Mouse (Mus musculus) layer of hippocampus, adult 9-10 months (tissue): Measurements from ENCODE around the gene 1700011L22Rik.

Source experiments
- DNase-seq: peaks from one replicate; pipeline ENCODE4 v3.0.0; 2022; ENCODE audit warnings: low spot score

1700011L22Rik gene

GRCm38 (mm10) chr8:79239320-79239719 lies 9.1 kb downstream of the 1700011L22Rik start:
- no peak for DNase-seq

DNA sequence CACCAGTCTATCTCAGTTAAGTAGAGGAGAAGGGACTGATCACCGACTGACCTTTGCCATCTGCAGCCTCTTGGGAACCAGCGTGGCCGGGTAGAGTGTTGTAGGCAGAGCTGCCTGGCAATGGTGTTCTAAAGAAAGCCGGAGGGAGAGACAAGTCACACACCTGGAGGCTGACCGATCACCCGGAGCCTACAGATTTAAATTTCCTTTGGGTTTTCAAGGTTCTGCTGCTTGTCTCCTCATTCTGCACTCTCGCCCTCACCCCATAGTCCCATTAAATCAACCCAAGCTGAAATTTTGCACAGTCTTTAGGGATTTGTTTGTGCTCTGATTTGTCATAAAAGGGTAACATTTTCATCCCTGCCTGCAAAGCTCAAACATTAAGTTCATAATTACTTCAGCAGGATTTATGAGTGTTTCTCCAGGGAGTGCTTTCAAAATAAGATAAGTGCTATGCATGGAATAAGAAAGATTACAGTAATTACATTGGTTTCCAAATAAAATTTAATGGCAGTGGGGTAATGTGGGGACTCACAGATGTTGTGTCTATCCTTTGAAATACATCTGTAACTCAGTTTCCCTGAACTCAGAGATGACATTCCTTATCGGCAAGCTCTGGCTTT lies 19.0 kb downstream of the 1700011L22Rik start:
- no peak for DNase-seq

- DNase-seq, result no peak
Measured at GRCm38 (mm10) chr8:79227916-79228315, 20.5 kb downstream of the 1700011L22Rik start.

DNA sequence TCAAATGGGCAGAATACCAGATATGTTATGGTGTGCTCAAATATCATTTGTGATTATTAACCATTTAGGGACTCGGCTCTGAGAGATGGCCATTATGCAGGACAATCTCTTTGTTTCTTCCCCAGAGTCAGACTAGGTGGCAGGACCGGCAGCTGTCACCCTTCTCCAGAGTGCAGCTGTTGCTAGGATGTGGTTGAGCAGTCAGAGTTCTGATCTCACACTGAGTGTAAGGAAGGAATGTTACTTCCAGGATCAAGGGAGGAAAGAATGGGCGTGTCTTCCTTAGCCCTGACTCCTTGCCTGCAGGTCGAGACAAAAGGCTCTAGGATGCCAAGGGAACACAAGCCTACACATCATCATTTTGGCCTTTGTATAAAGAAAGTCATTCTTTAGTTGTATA lies 21.2 kb downstream of the 1700011L22Rik start:
- no peak for DNase-seq

GRCm38 (mm10) chr8:79226046-79226445 lies 22.3 kb downstream of the 1700011L22Rik start:
- DNase-seq, result no peak

GRCm38 (mm10) chr8:79225586-79225985 lies 22.8 kb downstream of the 1700011L22Rik start:
- peak; percentile 30 for DNase-seq

- no peak for DNase-seq
Measured at GRCm38 (mm10) chr8:79224363-79224762, 24.0 kb downstream of the 1700011L22Rik start.

DNA sequence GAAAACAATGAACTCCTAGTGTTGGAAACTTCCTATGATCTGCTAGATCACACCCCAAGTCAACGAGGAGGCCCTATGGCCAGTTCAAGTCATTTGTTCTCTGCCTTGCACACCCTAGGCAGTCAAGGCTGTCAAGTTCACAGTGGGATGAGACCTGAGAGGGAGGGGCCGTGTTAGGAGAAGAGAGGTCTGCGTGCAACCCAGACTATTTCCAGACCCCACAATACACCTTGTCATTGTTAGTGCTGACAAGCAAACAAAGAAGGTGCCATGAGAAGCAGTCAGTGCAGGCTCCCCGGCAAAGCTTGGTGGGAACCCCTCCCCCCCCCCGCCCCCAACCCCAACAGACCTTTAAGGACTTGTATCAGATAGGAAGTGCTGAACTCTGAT lies 25.6 kb downstream of the 1700011L22Rik start:
- DNase-seq, result no peak

DNA sequence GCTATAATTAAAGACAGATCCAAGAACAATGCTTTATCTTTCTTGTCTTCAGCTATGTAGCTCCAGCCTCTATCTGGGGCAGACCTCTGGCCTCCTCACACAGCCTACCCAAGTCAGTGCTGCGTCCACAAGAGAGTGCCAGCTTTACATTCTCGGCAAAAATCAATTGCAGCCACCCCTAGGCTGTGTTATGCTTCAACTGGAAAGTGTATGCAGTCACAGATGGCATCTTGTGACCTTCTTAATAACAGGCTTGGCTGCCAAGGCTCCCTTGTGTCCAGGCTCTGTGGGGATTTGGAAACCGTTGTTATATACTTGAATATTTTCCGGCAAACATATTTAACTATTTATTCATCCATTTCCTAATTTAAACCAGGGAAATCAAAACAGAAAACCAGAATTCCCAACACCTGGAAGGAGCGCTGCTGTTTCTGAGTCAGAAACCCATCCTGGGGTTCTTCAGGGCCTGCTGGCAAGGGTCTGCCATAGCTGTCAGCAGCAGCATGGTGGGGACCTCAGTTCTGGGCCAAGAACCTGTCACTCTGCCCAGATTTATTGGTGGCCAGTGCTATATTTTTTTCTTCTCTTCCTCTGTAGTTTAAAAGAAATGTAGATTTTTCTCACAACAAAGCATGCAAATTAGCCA lies 26.1 kb downstream of the 1700011L22Rik start:
- no peak for DNase-seq

- DNase-seq, result no peak
Measured at GRCm38 (mm10) chr8:79211630-79212029, 36.7 kb downstream of the 1700011L22Rik start.

- DNase-seq, result no peak
Measured at GRCm38 (mm10) chr8:79209641-79210358, 38.6 kb downstream of the 1700011L22Rik start.

DNA sequence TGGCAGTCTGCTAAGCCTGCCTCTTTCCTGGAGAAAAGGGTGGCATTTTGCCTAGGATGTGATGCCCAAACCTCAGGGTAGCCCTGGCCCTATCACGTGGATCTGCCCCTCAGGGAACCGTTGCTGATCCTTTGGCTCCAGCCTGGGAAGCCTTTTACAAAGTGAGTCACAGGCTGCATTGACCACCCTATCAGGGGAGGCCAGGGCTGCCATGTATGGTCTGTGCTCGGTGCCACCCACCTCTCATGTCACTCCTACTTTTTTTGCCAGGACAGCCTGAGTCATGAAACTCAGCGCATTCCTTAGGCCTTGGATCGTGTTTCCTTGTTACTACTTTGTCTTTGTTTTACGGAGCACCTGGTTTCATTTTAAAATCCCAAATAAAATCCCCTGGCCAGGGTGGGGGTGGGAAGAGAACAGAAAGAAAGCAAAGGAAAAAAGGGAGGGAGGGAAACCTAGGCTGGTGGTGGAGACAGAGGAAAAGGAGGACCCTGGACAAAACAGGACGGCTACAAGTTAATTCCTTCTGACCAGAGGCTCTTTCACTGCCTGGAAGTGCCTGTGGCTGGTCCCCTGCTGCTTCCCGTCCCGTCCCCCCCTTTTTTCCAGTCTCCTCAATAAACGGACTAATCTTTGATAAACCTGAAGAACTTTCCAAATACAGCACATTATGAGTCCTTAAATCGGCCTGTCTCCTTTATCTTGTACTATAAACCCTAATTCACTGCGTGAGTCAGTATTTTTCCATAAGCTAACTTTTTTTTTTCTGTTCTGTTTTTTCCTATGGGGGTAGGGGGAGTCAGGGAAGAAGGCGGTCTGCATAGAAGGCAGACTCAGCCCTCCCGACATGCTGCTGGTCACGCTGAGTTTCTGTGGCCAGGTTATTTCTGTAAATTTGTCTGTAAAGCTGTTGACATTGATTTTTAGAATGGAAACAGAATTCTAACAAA lies 39.4 kb downstream of the 1700011L22Rik start:
- no peak for DNase-seq

DNA sequence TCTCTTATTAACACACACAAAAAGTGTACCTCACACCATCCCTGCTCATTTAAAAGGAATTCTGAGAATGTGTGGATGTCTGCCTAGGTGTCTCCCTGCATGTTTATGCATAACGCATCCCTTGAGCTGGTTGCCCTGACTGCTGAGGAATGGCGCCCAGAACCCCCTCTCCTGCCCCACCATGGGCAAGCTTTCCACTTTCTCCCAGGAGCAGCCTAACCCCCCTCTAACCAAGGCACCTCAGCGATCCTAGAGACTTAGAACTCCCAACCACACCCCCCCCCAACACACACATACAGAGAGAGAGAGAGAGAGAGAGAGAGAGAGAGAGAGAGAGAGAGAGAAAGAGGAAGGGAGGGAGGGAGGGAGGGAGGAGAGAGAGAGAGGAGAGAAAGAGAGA lies 40.2 kb downstream of the 1700011L22Rik start:
- no peak for DNase-seq

GRCm38 (mm10) chr8:79206895-79207294 lies 41.5 kb downstream of the 1700011L22Rik start:
- DNase-seq, result no peak

DNA sequence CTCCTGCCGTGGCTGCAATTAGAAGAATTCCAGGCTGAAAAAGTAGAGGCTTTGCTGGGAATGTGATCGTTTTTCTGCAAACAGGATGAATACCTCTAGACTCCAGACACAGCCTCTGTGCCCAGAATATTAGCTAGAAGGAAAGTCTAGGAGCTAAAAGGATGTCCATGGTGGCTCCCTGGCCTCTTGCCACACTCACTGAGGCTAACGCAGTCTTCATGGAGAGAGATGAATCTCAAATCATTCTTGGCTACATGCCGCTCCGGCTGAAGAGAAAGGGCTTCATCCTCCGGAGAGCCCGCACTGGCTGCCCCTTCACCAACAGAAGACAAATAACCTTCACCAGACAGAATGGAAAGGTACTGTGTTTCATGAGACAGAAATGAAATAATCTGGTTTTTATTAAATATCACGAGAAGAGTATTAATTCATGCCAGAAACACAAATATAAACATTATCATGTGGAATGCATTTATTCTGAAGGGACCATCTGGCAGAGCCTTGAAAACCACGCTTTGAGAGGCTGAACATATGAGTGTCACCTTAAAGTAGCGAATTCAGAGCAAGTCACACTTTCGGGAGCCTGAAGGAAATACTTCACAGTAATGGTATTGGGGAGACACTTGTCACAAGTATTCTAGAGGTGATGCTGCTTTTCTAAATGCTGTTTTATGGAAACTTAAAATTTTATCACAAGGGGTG lies 46.8 kb downstream of the 1700011L22Rik start:
- DNase-seq, result no peak

DNA sequence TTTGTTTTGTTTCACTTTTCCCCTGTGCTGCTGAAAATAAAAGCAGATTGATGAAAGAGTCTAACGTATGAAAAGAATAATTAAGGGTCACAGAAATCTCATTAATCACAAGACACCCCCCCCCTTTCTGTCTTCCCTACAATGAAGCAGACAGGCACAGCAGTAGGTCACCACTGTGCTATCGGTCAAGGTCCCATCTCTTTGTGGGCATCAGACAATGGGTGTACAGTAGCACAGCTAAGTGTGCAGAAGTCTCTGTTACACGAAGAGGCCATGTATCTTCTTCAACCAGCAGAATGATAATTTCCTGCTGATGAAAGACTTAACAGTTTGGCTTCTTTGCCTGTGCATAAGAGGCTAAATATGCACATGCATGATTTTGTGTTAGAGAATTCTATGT lies 49.7 kb downstream of the 1700011L22Rik start:
- no peak for DNase-seq

DNA sequence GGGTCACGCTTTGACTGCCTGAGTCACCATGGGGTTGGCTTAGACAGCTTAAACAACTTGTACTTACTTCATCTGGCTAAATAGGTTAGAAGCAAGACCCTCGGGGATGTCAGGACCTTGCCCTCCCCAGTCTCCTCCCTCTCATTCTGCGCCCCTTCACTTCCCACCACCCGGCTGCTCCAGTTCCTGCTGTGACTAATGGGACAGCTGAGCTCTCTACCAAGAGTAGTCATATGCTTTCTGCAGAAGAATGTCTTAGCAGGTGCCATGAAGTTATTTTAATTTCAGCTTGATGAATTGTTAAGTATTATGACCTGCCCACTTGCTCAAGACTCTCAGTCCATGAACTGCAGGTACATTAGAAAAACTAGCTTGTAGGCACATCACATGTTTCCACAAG lies 51.9 kb downstream of the 1700011L22Rik start:
- DNase-seq, result no peak

DNA sequence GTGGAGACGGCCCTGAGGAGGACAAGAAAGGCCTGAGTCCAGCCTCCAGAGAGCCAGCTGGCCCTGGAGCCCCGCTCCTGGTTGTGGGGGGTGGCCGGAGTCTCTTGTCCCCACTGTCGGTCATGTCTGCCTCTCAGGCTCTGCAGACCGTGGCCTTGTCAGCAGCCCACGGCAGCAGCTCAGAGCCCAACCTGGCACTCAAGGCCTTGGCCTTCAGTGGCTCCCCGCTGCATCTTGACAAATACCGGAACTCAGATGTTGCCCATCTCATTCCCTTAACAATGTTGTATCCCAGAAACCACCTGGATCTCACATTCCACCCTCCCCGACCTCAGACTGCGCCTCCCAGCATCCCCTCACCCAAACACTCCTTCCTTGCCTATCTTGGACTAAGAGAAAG lies 58.3 kb downstream of the 1700011L22Rik start:
- DNase-seq, result no peak

GRCm38 (mm10) chr8:79185488-79185887 lies 62.9 kb downstream of the 1700011L22Rik start:
- no peak for DNase-seq

DNA sequence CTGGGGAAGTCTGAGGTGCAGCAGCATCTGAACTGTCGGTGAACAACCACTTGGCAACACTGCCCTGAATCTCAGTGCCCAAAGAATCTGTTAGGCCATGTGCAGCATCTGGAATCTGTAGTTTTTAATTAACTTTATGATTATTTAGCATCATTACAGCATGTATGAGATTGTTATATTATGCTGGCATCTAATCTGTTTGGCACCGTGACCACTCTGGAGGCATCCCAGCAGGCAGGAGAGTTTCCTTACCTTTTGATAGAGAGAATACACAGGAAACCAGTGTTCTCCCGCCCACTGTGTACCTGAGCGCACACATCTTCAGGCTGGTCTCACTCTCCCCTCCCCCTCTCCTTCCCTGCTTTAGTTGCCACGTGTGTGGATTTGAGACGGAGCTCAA lies 68.7 kb downstream of the 1700011L22Rik start:
- no peak for DNase-seq

- no peak for DNase-seq
Measured at GRCm38 (mm10) chr8:79175991-79176390, 72.4 kb downstream of the 1700011L22Rik start.

DNA sequence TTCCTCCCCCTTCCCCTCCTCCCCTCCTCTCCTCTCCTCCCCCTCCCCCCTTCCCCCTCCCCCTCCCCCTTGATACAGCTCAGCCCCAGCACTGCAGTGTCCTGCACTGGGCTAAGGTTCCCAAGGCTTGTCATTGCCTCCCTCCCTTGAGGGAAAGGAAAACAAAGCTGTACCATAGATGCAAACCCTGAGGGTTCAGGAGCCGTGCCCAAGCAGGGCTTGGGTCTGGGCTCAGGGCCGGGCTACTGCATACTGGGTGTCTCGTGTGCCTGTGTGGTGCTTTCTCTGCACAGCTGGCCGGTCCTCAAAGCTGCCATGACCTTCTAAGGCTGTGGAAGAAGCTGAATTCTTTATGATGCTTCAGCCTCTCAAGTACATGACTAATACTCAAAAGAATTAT lies 74.8 kb downstream of the 1700011L22Rik start:
- no peak for DNase-seq
